Mouse (Mus musculus): ENCODE data around the gene Slf1. TPM values are rescaled to one million over a fixed set of nuclear protein-coding genes. Genes with fewer than 3 reads are reported as not detected.
"Not testable (repeated sequence)": the region's sequence is repeated elsewhere in the genome, so short reads cannot be mapped to it uniquely, and the experiment has no call there.

Slf1 gene
- total and polyA plus RNA-seq, 3 experiments: 3.6 to 46.5 (median 41.5) TPM

- no peaks in the 10 kb centered on the region for H3K9me3 ChIP-seq (replicated peaks)
- no peak for ATAC-seq (ENCODE audit: extremely low read depth, insufficient number of reproducible peaks, low FRiP score, poor library complexity, severe bottlenecking)
- peaks cover 4% of the 10 kb centered on the region; the same call in 1 of the 2 replicates for H3K4me1 ChIP-seq (ENCODE audit: insufficient read depth, low read depth, low read length)
- no peak for TF ChIP-seq CTCF (IDR thresholded peaks at IDR 0.05; ENCODE audit: low read depth, low read length)
- no peak for TF ChIP-seq GATA1 (IDR thresholded peaks at IDR 0.05; ENCODE audit: borderline replicate concordance, low read length)
- TF ChIP-seq TAL1 (conservative IDR thresholded peaks at IDR 0.05; ENCODE audit: low read depth, low read length): no peak
- TF ChIP-seq GATA2 (IDR thresholded peaks at IDR 0.05; ENCODE audit: borderline replicate concordance, low read depth, low read length): no peak
- TF ChIP-seq POLR2AphosphoS5 (IDR thresholded peaks at IDR 0.05; ENCODE audit: insufficient replicate concordance, low read depth, low read length): no peak
- peaks cover 25% of the 10 kb centered on the region for H3K36me3 ChIP-seq (replicated peaks)
- no peaks in the 10 kb centered on the region for H3K27me3 ChIP-seq (ENCODE audit: insufficient read depth, low read length)
- no peak overlapping the region for H3K4me3 ChIP-seq (ENCODE audit: low read depth, low read length)
- no peak for DNase-seq (ENCODE audit: low spot score)
Observed at GRCm38 (mm10) chr13:77125159-77125558, 10.1 kb downstream of the Slf1 start.

- H3K4me1 ChIP-seq (ENCODE audit: insufficient read depth, low read depth, low read length): no peaks in the 10 kb centered on the region; the same call in 1 of the 2 replicates
- peaks cover 25% of the 10 kb centered on the region for H3K36me3 ChIP-seq (replicated peaks)
- no peak overlapping the region for H3K4me3 ChIP-seq (ENCODE audit: low read depth, low read length)
- H3K9me3 ChIP-seq (replicated peaks): no peaks in the 10 kb centered on the region
- no peak for DNase-seq (ENCODE audit: low spot score)
- TF ChIP-seq CTCF (IDR thresholded peaks at IDR 0.05; ENCODE audit: low read depth, low read length) (no peak), GATA1 (IDR thresholded peaks at IDR 0.05; ENCODE audit: borderline replicate concordance, low read length) (no peak), GATA2 (IDR thresholded peaks at IDR 0.05; ENCODE audit: borderline replicate concordance, low read depth, low read length) (no peak), TAL1 (conservative IDR thresholded peaks at IDR 0.05; ENCODE audit: low read depth, low read length) (no peak), POLR2AphosphoS5 (IDR thresholded peaks at IDR 0.05; ENCODE audit: insufficient replicate concordance, low read depth, low read length) (no peak)
- no peaks in the 10 kb centered on the region for H3K27me3 ChIP-seq (ENCODE audit: insufficient read depth, low read length)
- ATAC-seq (ENCODE audit: extremely low read depth, insufficient number of reproducible peaks, low FRiP score, poor library complexity, severe bottlenecking): no peak
Observed at GRCm38 (mm10) chr13:77118695-77119094, 16.6 kb downstream of the Slf1 start.

- ATAC-seq (ENCODE audit: extremely low read depth, insufficient number of reproducible peaks, low FRiP score, poor library complexity, severe bottlenecking) (no peak), DNase-seq (ENCODE audit: low spot score) (no peak)
- no peak for TF ChIP-seq POLR2AphosphoS5 (IDR thresholded peaks at IDR 0.05; ENCODE audit: insufficient replicate concordance, low read depth, low read length)
- TF ChIP-seq GATA1 (IDR thresholded peaks at IDR 0.05; ENCODE audit: borderline replicate concordance, low read length): no peak
- TF ChIP-seq CTCF (IDR thresholded peaks at IDR 0.05; ENCODE audit: low read depth, low read length): no peak
- no peak for TF ChIP-seq GATA2 (IDR thresholded peaks at IDR 0.05; ENCODE audit: borderline replicate concordance, low read depth, low read length)
- no peak for TF ChIP-seq TAL1 (conservative IDR thresholded peaks at IDR 0.05; ENCODE audit: low read depth, low read length)
- H3K4me1 ChIP-seq (ENCODE audit: insufficient read depth, low read depth, low read length): no peaks in the 10 kb centered on the region
- no peaks in the 10 kb centered on the region for H3K9me3 ChIP-seq (replicated peaks)
- H3K27me3 ChIP-seq (ENCODE audit: insufficient read depth, low read length): no peaks in the 10 kb centered on the region
- H3K36me3 ChIP-seq (replicated peaks): peaks cover 31% of the 10 kb centered on the region
- no peak overlapping the region for H3K4me3 ChIP-seq (ENCODE audit: low read depth, low read length)
Observed at GRCm38 (mm10) chr13:77107734-77108133, 27.5 kb downstream of the Slf1 start.

- not testable (repeated sequence) for H3K4me3 ChIP-seq (ENCODE audit: low read depth, low read length); H3K4me1 ChIP-seq (ENCODE audit: insufficient read depth, low read depth, low read length); ATAC-seq (ENCODE audit: extremely low read depth, insufficient number of reproducible peaks, low FRiP score, poor library complexity, severe bottlenecking); H3K9me3 ChIP-seq (replicated peaks); DNase-seq (ENCODE audit: low spot score); H3K27me3 ChIP-seq (ENCODE audit: insufficient read depth, low read length)
- H3K36me3 ChIP-seq (replicated peaks): peaks cover 14% of the 10 kb centered on the region
Observed at GRCm38 (mm10) chr13:77092876-77093275, 42.4 kb downstream of the Slf1 start.

- Histone ChIP-seq H3K4me1 (ENCODE audit: insufficient read depth, low read depth, low read length) (no peaks in the 10 kb centered on the region), H3K27me3 (ENCODE audit: insufficient read depth, low read length) (no peaks in the 10 kb centered on the region), H3K9me3 (replicated peaks) (peaks cover 2% of the 10 kb centered on the region), H3K4me3 (ENCODE audit: low read depth, low read length) (no peak overlapping the region), H3K36me3 (replicated peaks) (peaks cover 30% of the 10 kb centered on the region)
- TF ChIP-seq POLR2AphosphoS5 (IDR thresholded peaks at IDR 0.05; ENCODE audit: insufficient replicate concordance, low read depth, low read length): no peak
- no peak for TF ChIP-seq GATA1 (IDR thresholded peaks at IDR 0.05; ENCODE audit: borderline replicate concordance, low read length)
- no peak for TF ChIP-seq CTCF (IDR thresholded peaks at IDR 0.05; ENCODE audit: low read depth, low read length)
- no peak for TF ChIP-seq TAL1 (conservative IDR thresholded peaks at IDR 0.05; ENCODE audit: low read depth, low read length)
- no peak for TF ChIP-seq GATA2 (IDR thresholded peaks at IDR 0.05; ENCODE audit: borderline replicate concordance, low read depth, low read length)
- DNase-seq (ENCODE audit: low spot score) (no peak), ATAC-seq (ENCODE audit: extremely low read depth, insufficient number of reproducible peaks, low FRiP score, poor library complexity, severe bottlenecking) (no peak)
Observed at GRCm38 (mm10) chr13:77072030-77072429, 63.2 kb downstream of the Slf1 start.

- no peak for ATAC-seq (ENCODE audit: extremely low read depth, insufficient number of reproducible peaks, low FRiP score, poor library complexity, severe bottlenecking)
- Histone ChIP-seq H3K27me3 (ENCODE audit: insufficient read depth, low read length) (no peaks in the 10 kb centered on the region), H3K9me3 (replicated peaks) (no peaks in the 10 kb centered on the region), H3K4me1 (ENCODE audit: insufficient read depth, low read depth, low read length) (no peaks in the 10 kb centered on the region), H3K36me3 (replicated peaks) (peaks cover 26% of the 10 kb centered on the region), H3K4me3 (ENCODE audit: low read depth, low read length) (no peak overlapping the region)
- TF ChIP-seq GATA1 (IDR thresholded peaks at IDR 0.05; ENCODE audit: borderline replicate concordance, low read length): no peak
- TF ChIP-seq POLR2AphosphoS5 (IDR thresholded peaks at IDR 0.05; ENCODE audit: insufficient replicate concordance, low read depth, low read length): no peak
- no peak for TF ChIP-seq CTCF (IDR thresholded peaks at IDR 0.05; ENCODE audit: low read depth, low read length)
- TF ChIP-seq TAL1 (conservative IDR thresholded peaks at IDR 0.05; ENCODE audit: low read depth, low read length): no peak
- no peak for TF ChIP-seq GATA2 (IDR thresholded peaks at IDR 0.05; ENCODE audit: borderline replicate concordance, low read depth, low read length)
- DNase-seq (ENCODE audit: low spot score): no peak
Observed at GRCm38 (mm10) chr13:77068847-77069246, 66.4 kb downstream of the Slf1 start.

- H3K4me3 ChIP-seq (ENCODE audit: low read depth, low read length): no peak overlapping the region
- no peaks in the 10 kb centered on the region for H3K9me3 ChIP-seq (replicated peaks)
- no peaks in the 10 kb centered on the region for H3K4me1 ChIP-seq (ENCODE audit: insufficient read depth, low read depth, low read length)
- H3K36me3 ChIP-seq (replicated peaks): peaks cover 7% of the 10 kb centered on the region
- ATAC-seq (ENCODE audit: extremely low read depth, insufficient number of reproducible peaks, low FRiP score, poor library complexity, severe bottlenecking): no peak
- no peak for TF ChIP-seq TAL1 (conservative IDR thresholded peaks at IDR 0.05; ENCODE audit: low read depth, low read length)
- TF ChIP-seq POLR2AphosphoS5 (IDR thresholded peaks at IDR 0.05; ENCODE audit: insufficient replicate concordance, low read depth, low read length): no peak
- no peak for TF ChIP-seq GATA1 (IDR thresholded peaks at IDR 0.05; ENCODE audit: borderline replicate concordance, low read length)
- no peak for TF ChIP-seq CTCF (IDR thresholded peaks at IDR 0.05; ENCODE audit: low read depth, low read length)
- no peak for TF ChIP-seq GATA2 (IDR thresholded peaks at IDR 0.05; ENCODE audit: borderline replicate concordance, low read depth, low read length)
- no peak for DNase-seq (ENCODE audit: low spot score)
- H3K27me3 ChIP-seq (ENCODE audit: insufficient read depth, low read length): no peaks in the 10 kb centered on the region
Observed at GRCm38 (mm10) chr13:77063221-77063620, 72.1 kb downstream of the Slf1 start.

Data from G1E (cell line).